Mouse (Mus musculus): ENCODE data around the gene Pmvk. TPM values are rescaled to one million over a fixed set of nuclear protein-coding genes. Genes with fewer than 3 reads are reported as not detected.
A peak's percentile ranks its signal among the peaks of the same experiment; 100 is the strongest.

Pmvk gene
- total RNA-seq, 2 experiments from 2014 or later: 37.8 to 38.3 TPM

DNA sequence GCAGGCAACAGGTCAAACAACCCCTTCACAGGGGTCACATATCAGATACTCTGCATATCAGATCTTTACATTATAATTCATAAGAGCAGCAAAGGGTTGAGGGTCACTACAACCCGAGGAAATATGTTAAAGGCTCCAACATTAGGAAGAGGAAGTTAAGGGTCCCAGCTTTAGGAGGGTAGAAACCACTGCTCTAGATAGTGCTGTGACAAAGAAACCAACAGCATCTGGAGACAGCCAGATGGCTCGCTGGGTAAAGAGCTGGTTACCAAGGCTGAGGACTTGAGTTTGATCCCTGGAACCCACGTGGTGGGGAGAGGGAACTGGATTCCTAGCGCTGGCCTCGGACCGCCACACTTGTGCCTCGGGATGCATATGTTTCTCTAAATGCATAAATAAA, 17.9 kb downstream of the Pmvk start:
- no peak for DNase-seq (ENCODE audit: low spot score in 2 of 2)

DNA sequence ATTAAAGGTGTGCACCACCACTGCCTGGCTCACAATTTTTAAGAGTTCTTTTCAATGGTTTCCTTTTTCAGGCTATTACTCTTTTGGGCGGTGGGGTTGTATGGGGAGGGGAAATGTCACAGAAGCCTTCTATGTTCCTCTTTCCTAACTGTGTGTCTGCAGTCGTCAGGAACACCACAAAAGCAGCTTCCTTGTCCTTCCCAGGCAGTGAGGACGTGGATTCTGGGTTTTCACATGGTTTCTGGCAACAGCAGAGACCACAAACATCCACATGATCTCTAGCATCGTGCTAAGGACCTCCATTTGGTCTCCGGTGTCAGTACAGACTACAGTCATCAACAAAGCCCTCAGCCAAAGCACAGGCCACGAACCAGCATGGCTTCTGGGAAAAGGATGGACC, 19.5 kb downstream of the Pmvk start:
- no peak for DNase-seq (ENCODE audit: low spot score in 2 of 2)

DNA sequence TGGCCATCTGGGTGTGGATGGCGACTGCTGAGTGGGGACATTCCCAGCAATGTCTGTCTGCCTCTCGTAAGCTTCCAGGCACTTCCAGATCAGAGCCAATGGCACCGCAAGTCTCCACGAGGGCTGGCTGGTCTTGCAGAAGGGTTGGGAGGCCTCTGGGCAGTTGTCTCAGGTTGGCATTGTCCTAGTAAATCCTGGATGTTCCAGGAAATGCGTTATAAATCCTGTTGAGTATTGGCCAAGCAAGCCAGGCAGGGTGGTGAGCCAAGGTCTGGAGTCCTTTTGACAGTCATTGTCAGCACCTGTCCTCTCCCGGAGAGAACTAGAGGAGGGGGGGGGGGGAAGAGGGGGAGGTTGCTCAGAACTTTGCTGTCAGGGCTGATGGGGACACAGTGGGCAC, 24.7 kb downstream of the Pmvk start:
- no peak for DNase-seq (ENCODE audit: low spot score in 2 of 2)

DNA sequence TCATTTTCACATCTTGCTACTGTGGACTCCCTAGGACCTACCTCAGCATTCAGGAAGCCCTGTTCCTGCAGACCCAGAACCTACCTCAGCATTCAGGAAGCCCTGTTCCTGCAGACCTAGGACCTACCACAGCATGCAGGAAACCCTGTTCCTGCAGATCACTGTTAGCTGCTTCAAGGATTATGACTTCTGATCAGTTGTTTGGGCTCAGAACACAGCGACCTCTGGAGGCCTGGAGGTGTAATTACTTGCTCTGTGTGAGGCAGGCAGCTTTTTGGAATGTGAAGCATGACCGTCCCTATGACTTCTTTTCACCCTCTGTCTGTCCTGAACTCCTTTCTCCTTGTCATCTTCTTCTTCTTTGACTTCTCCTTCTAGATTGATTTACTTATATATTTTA, 27.1 kb downstream of the Pmvk start:
- DNase-seq (ENCODE audit: low spot score in 2 of 2): no peak

DNA sequence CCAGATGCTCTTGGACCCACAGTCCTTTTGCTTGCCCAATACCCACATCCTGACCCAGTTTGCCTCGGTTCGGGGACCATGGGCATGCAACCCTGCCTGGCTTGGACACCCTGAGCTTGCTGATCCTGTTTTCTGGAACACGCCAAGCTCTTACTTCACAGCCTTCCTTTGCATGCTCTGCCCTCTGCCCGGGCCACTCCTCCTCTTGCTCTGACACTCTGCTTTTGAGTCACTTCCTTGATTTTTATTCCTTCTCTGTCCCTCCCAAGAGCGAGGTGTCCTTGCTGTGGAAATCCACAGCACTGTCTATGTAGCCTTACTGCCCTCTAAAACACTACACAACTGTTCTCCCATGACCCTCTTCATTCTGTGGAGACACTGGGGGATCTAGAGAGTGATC, 27.9 kb downstream of the Pmvk start:
- no peak for DNase-seq (ENCODE audit: low spot score in 2 of 2)

DNA sequence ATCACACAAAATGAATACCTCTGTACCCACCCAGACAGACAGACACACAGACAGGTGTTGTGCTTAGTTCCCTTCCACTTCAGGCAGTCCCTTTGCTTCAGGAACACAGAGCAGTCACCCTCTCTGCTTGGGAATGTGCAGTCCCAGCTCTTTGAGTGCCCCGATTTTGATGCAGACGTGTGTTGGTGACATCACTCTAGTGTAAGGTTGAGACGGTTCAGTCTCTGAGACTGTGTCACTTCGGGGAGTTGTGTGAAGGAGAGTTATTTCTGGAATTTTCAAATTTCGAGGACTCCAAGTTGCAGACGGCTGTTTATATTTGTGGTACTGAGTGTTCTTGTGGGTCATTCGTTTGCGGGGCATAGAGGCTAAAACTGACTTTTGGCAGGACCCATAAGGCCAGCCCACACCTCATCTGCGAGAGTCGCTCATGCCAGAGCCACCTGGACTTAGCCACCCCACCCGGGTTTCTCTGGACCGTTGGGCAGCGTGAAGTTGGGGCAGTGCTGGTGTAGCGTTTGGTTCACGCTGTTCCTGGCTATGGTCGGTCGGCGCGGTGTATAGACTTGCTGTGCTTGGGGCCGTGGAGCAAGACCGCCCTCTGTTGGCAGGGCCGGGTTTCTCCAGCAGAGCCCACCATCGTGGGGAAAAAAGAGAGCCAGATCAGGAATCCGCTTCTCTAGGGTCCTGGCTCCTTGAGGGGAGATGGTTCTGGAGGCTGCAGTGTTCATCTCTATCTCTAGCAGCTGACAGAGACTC, 30.6 kb downstream of the Pmvk start:
- DNase-seq (ENCODE audit: low spot score in 2 of 2): peak; percentile 41 to 56

DNA sequence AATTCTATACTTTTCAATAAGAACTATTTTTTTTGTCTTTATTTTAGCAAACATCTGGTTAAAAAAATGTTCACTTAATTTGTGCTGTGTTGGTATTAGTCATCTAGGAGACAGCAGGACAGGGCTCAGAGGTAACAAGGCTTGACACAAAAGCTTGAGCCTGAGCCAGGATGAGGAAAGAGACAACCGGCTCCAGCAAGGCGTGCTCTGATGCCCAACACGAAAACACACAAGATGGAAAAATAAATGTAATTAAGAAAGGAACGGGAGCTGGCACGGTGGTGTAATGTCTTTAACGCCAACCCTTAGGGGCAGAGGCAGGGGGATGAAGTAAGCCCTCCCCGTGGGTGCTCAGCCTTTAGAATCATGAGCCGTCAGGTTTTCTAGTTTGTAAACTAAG, 31.8 kb downstream of the Pmvk start:
- no peak for DNase-seq (ENCODE audit: low spot score in 2 of 2)

DNA sequence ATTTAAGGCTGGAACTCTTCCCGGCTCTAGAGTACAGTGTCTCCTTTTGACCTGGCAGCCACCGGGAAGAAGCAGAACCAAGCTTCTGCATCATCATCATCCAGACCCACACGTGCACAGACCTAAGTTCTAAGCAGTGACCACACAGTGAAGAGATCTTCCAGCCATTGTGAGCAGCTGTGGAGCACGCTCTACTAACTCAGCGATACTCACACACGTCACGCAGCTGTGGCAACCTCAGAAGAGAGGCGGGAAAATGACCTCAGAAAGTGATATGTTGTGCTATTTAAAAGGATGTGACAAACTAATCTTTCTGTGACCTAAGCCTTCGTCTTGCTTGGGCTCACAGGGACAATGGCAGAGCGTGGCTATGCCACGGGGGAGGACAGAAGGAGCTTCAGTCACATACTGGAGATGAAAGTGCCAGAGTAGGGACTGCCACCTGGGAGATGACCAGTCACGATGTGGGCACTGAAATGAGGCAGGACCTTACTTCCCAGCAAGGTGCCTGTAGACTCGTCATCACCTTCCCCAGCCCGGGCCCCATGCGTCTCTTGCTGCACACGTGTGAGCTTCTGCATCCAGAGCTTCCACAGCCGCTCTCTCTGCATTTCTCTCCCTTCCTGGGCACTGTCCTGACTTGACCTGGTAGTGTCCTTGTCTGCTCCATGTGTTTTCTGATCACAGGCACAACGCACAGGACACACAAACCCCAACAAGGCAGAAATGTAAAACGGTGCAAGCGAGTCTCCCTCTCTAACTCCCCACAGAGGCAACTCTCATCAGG, 32.8 kb downstream of the Pmvk start:
- DNase-seq (ENCODE audit: low spot score in 2 of 2): no peak

DNA sequence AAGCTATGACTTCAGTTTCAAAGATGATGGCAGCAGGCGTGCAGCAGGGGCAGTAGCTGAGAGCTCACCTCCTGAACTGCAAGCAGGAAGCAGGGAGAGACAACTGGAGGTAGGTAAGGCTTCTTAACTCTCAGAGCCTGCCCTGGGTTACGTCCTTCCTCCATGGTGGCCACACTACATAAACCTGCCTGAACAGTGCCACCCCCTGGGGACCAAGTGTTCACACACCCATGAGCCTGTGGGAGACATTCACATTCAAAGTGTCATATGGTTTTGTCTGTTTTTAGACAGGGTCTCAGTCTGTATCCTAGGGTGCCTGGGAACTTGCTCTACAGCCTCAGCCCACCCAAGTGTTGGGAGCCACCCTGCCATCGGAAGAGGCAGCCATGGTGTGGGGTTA, 36.4 kb downstream of the Pmvk start:
- DNase-seq (ENCODE audit: low spot score in 2 of 2): no peak

DNA sequence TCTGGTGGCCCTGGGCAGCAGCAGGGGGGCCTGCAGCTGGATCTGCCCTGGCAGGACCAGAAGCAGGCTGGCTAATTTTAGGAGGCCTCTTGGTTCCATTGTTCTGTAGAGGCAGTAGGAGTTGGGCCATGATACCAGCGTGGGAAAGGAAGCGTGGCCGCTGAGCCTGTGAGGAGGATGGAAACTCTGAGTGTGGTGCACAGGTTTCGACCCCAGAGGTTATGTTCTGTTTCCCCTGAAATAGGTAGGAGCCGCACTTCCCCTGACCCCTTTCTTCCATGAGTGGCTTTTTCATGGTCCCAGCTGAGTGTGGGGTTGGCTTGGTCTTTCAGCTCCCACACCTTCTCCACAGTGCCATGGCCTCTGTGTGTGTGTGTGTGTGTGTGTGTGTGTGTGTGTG, 37.2 kb downstream of the Pmvk start:
- no peak for DNase-seq (ENCODE audit: low spot score in 2 of 2)

DNA sequence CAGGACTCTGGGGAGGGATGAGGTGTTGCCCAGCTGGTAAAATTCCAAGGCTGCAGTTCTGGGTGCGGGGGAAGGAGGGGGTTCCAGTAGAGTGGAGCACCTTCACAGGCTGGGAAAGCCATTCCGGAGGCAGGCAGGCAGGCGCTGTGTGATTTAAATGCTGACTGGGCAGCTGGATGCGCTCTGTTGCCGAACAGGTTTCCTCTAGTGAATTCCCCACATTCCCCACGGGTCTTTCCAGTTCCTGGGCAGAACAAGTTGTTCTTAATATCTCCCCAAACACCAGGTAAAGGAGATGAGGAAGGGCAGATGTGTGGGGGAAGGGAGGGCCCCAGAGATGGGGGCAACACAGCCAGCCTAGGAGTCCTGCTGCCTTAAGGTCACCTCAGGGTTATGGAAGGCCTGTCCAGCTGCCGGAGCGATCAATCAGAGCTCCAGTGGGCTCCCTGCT, 38.4 kb downstream of the Pmvk start:
- no peak for DNase-seq (ENCODE audit: low spot score in 2 of 2)

DNA sequence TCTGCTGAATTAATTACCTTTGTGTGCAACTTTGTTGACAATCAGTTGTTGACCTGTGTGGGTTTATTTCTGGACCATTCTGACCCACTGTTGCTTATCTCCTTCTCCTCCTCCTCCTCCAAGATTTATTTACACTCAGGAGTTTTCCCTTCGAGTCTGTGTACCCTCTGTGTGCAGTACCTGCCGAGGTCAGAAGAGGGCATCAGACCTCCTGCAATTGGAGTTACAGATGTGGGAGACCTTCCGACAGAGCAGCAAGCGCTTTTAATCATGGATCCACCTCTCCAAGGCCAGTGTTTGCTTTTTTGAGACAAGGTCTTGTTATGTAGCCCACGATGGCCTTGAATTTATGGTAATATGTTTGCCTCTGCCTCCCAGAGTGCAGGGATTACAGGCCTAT, 40.3 kb downstream of the Pmvk start:
- no peak for DNase-seq (ENCODE audit: low spot score in 2 of 2)

DNA sequence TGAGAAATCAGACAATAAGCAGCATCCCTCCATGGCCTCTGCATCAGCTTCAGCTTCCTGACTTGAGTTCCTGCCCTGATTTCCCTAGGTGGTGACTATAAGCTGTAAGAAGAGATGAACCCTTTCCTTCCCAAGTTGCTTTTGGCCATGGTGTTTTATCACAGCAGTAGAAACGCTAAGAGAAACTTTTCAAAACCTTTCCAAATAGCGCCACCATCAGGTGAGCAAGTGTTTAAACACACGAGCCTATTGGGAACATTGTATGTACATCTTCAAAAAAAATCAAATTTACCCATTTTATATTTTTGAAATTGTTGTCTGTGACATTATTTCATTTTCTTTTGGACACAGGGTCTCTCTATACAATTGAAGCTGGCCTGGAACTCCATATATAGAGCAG, 42.0 kb downstream of the Pmvk start:
- DNase-seq (ENCODE audit: low spot score in 2 of 2): no peak

DNA sequence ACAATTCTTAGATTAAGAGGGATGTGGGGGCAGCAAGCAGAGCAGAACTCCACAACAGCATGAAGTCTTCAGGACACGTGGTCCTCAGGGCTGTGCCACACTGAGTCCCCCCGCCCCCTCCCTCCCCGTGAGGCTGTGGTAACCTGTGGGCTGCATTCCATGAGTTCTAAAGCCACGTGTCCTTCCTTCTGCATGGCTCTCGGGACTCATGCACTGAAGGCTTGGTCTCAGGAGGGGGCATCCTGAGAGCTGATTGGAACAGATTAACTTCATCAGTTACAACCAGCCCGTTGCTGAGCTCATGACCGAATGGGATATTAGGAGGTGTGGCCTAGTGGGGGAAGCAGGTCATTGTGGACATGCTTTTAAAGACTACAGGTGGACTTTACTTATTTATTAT, 45.4 kb downstream of the Pmvk start:
- DNase-seq (ENCODE audit: low spot score in 2 of 2): no peak

DNA sequence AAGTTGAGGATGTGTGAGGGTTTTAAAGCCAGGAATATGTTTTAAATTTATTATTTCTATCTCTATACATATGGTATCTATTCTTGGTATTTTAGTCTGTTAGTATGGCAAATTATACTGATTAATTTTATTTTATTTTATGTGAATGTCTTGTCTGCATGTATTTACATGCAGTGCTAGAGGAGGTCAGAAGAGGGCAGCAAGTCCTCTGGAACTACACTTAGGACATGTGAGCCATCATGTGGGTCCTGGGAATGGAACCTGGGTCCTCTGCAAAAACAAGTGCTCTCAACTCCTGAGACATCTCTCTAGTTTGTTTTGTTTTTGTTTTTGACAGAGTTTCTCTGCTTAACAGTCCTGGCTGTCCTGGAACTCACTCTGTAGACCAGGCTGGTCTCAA, 47.1 kb downstream of the Pmvk start:
- no peak for DNase-seq (ENCODE audit: low spot score in 2 of 2)

DNA sequence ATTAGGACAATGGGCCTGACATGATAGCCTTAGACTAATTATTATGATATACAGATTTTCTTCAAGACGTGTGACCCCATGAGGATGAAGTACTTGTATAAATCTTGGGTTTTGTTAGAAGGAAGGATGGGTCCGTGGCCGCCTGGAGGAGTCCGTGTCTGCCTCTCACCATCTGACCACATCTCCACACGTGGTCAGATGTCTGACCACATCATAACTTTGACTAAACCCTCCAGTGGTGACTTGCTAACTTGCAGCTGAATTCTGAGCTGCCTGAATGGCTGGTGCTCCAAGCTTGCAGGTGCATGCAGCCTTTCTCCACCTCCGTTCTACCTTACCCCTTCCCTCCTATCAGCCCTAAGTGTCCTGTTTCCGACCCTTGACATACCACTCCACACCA, 48.2 kb downstream of the Pmvk start:
- DNase-seq (ENCODE audit: low spot score in 2 of 2): no peak

DNA sequence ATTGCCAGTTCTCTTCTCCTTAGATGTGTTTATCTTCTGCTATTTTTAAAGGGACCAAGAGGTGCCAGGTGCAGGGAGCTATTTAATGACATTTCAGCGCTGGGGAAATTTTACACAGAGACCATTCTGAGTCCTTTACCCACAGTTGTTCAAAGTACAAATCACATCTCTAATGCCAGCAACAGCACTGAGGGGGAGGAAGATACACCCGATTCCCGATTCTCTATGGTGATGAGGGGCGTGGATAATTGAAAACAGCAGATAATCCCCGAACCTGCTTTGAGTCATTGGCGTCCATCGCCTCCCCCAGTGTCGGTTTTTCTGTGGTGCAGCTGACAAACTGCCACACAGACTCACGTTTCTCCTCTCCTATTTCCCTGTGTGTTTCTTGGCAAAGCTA, 53.7 kb downstream of the Pmvk start:
- DNase-seq (ENCODE audit: low spot score in 2 of 2): no peak

DNA sequence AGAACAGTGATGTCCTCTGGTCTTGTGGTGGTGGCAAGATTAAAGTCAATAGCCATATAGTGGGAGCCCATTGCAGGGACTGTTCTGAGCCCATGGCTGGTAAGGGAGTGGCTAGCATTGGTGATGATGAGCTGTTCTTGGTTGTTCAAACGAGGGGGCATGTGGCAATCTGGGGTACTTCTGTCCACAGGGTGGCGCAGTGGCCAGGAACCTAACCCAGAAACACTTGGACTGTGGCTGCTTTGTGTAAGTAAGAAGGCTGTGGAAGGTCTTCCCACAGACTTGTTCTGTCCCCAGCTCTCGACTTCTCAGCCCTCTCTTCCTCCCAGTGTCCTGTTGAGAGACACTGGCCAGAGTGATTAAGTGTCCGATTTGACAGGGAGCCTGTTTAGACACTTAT, 56.6 kb downstream of the Pmvk start:
- peak; percentile 61 for DNase-seq (ENCODE audit: low spot score in 2 of 2)

DNA sequence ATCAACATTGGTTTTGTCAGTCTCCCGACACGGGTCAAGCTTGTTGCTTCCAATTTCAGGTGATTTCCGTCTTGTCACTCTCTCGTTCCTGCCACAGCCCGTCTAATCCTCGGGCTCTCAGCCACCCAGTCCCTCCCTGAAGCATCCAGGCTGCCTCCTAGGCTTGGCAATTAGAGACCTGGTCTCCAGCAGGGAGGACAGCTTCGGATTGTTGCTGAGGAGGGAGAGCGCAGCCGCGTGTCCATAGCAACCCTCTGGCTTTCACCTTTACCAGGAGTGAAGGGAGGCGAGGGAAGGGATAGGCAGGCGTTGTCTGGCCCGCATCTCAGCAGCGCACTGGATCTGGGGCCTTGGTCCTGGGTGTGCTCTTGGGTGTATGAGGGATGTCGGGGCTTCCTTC, 57.1 kb downstream of the Pmvk start:
- DNase-seq (ENCODE audit: low spot score in 2 of 2): no peak

DNA sequence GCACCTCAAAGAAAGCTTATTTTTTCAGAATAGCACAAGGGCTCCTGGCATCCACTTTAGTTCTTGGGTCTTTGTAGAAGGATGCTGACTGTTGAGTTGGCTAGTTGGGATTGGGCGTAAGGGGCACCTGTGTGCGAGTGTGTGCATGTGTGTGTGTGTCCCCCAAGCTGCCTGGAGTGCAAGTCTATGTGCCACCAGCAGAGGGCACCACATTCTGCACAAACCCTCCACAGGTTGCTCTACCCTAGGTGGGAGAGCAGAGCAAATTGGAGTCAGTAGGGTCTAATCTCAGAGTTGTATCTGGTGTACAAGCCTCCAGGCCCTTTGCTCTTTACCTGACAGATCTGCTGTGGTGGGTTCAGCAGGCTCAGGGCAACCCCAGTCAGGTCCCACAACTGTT, 57.9 kb downstream of the Pmvk start:
- no peak for DNase-seq (ENCODE audit: low spot score in 2 of 2)

DNA sequence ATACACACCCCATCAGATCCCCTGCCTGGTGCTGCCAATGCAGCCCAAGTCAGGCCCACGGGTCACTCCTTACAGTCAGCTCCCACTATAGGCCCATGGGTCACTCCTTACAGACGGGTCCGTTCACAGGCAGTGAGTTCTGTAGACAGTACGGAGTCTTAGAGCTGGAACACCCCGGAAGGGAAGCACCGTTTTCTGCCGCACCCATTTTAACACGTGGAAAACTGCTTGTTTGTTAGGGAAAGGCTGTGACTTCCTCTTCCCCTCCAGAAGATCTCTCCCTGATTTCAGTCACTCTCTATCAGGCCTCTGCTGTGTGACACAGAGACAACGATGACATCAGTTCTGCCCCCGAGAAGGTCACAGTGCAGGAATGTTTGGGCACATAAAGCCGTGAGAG, 61.1 kb downstream of the Pmvk start:
- no peak for DNase-seq (ENCODE audit: low spot score in 2 of 2)

DNA sequence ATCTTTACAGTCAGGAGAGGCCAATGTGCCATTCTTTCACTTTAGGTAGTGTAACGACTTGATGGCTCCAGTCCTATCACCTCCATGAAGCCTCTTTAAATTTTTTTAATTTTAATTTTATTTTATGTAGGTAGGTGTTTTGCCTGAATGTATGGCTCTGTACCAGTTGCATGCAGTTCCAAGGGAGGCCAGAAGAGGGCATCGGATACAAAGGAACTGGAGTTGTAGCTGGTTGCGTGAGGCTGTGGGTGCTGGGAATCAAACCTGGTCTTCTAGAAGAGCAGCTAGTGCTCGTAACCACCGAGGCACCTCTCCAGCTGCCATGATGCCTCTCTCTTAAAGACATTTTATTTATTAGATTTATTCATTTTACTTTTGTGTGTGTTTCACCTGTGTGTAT, 62.0 kb downstream of the Pmvk start:
- no peak for DNase-seq (ENCODE audit: low spot score in 2 of 2)
